Mouse (Mus musculus) mammary gland, adult 2 months (tissue): ENCODE measurements around the gene Vmn2r34. TPM values are rescaled to one million over a fixed set of nuclear protein-coding genes. Genes with fewer than 3 reads are reported as not detected.

Experiments used
- polyA plus RNA-seq: library from polyadenylated mRNA; depleted of rRNA; stranded (reverse); fragments of >200 nt; gene quantifications from 2 replicates; pipeline ENCODE4 v1.2.3, GENCODE M21; 2012; ENCODE audit warnings: low replicate concordance; rRNA removed

Gene Vmn2r34
- polyA plus RNA-seq = not detected in 2 replicates

DNA sequence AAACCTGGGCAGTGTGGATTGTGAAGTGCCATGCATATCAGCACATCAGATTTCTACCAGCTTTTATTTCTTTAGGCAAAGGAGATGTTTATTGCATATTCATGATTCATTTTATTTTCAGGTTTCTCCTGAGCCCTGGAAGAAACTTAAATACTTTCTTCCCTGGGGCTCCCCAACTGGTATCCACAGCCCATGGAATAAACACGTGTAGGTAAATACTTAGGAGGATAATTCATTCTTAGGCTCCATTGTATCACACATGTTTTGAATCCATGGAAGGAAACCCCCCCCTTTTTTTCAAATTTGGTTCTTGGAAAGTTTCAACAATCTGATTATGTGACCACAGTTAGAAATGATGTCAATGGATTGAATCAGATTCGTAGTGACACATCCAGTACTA lies at the start of gene Vmn2r34:
Gene Vmn2r34 (minus strand): TSS at position 101 of the 400 bp plus-strand sequence.

Other genes with a start within 250 kb of the Vmn2r34 start
- gene Vmn2r32, start 209.5 kb downstream of the Vmn2r34 start, polyA plus RNA-seq = not detected in 2 replicates
- not detected in 2 replicates for gene Vmn2r33, start 122.7 kb downstream of the Vmn2r34 start, polyA plus RNA-seq
- not detected in 2 replicates for gene Vmn2r35, start 130.4 kb upstream of the Vmn2r34 start, polyA plus RNA-seq
- not detected in 2 replicates for gene Vmn2r36, start 213.0 kb upstream of the Vmn2r34 start, polyA plus RNA-seq